Mouse (Mus musculus) liver, embryonic 13.5 days (tissue): ENCODE results near the gene Ankrd52. TPM values are rescaled to one million over a fixed set of nuclear protein-coding genes. Genes with fewer than 3 reads are reported as not detected.
A peak's percentile ranks its signal among the peaks of the same experiment; 100 is the strongest.

ENCODE experiments used
- ATAC-seq: fragments of 200-750 bp; cut with Nextera tagmentation; 2 replicates; pipeline ENCODE4 v1.8.0; 2017; ENCODE audit warnings: low read depth, mild to moderate bottlenecking, moderate number of reproducible peaks, moderate library complexity
- DNase-seq: peaks from one replicate; pipeline ENCODE4 v3.0.0; 2022
- H3K27ac ChIP-seq: fragments of 300-500 bp; sonication (generic); 2 replicates; pipeline ENCODE4 v1.5.1; 2015; ENCODE audit warnings: moderate library complexity, mild to moderate bottlenecking, inconsistent platforms
- H3K27me3 ChIP-seq: fragments of 300-500 bp; sonication (generic); 2 replicates; pipeline ENCODE4 v1.6.1; 2015; ENCODE audit warnings: mild to moderate bottlenecking, inconsistent platforms
- H3K36me3 ChIP-seq: fragments of 300-500 bp; sonication (generic); 2 replicates; pipeline ENCODE4 v1.6.1; 2015; ENCODE audit warnings: mild to moderate bottlenecking, inconsistent platforms
- H3K4me1 ChIP-seq: fragments of 300-500 bp; sonication (generic); replicated peaks from 2 replicates; pipeline ENCODE4 v1.6.1; 2015; ENCODE audit warnings: inconsistent platforms
- H3K4me2 ChIP-seq: fragments of 300-500 bp; sonication (generic); 2 replicates; pipeline ENCODE4 v1.6.1; 2015; ENCODE audit warnings: inconsistent platforms, mild to moderate bottlenecking, moderate library complexity
- H3K4me3 ChIP-seq: fragments of 300-500 bp; sonication (generic); replicated peaks from 2 replicates; pipeline ENCODE4 v1.5.1; 2015; ENCODE audit warnings: mild to moderate bottlenecking, inconsistent platforms
- H3K9ac ChIP-seq: fragments of 300-500 bp; sonication (generic); 2 replicates; pipeline ENCODE4 v1.6.1; 2015; ENCODE audit warnings: mild to moderate bottlenecking, inconsistent platforms
- H3K9me3 ChIP-seq: fragments of 300-500 bp; sonication (generic); replicated peaks from 2 replicates; pipeline ENCODE4 v1.6.1; 2016; ENCODE audit warnings: inconsistent platforms
- WGBS: fragments of 180-500 bp; shearing (Covaris S2); methylation state at CpG from one replicate; pipeline ENCODE4 v1.1.7; 2015; ENCODE audit not compliant: insufficient replicate concordance; 5-methylcytosine and 5-hydroxymethylcytosine counted together
- polyA plus RNA-seq: library from polyadenylated mRNA; unstranded; fragments of >200 nt; fragmentation: Nextera tagmentation; extraction: Ambion mirVana; gene quantifications from 2 replicates; pipeline ENCODE4 v1.2.1, GENCODE M21; 2015

Ankrd52 gene
- polyA plus RNA-seq, 1 experiment from 2014 or later = 5.0 TPM

GRCm38 (mm10) chr10:128370021-128370420 lies 6.9 kb upstream of the Ankrd52 start:
- Histone ChIP-seq H3K4me3 (no peak overlapping the region), H3K27me3 (no peaks in the 10 kb centered on the region), H3K9ac (0 out of 2 replicates have a peak overlapping the region, but pooled peaks have one; percentile 86), H3K36me3 (peaks cover 9% of the 10 kb centered on the region), H3K9me3 (no peaks in the 10 kb centered on the region), H3K4me2 (peak overlapping the region; percentile 97; the same call in 1 of the 2 replicates), H3K27ac (no peak overlapping the region), H3K4me1 (peaks cover 44% of the 10 kb centered on the region)
- 72% methylated on average over 6 of the region's 6 CpGs for WGBS
- no peak for ATAC-seq
- DNase-seq = no peak

- Histone ChIP-seq H3K36me3 (0 out of 2 replicates have a peak, but pooled peaks cover 3% of the 10 kb centered on the region), H3K4me2 (no peak overlapping the region), H3K9me3 (no peaks in the 10 kb centered on the region), H3K4me1 (peaks cover 44% of the 10 kb centered on the region), H3K27me3 (no peaks in the 10 kb centered on the region), H3K4me3 (no peak overlapping the region), H3K9ac (no peak overlapping the region), H3K27ac (no peak overlapping the region)
- DNase-seq (no peak), ATAC-seq (no peak)
- WGBS = 52% methylated on average over 4 of the region's 4 CpGs
Measured at GRCm38 (mm10) chr10:128370601-128371000, 6.3 kb upstream of the Ankrd52 start.

GRCm38 (mm10) chr10:128372142-128372541 lies 4.8 kb upstream of the Ankrd52 start:
- Histone ChIP-seq H3K9me3 (no peaks in the 10 kb centered on the region), H3K27me3 (no peaks in the 10 kb centered on the region), H3K4me3 (no peak overlapping the region), H3K4me2 (no peak overlapping the region), H3K9ac (no peak overlapping the region), H3K27ac (no peak overlapping the region), H3K4me1 (peaks cover 43% of the 10 kb centered on the region), H3K36me3 (no peaks in the 10 kb centered on the region)
- WGBS = 68% methylated on average over 5 of the region's 5 CpGs
- no peak for DNase-seq
- no peak for ATAC-seq

GRCm38 (mm10) chr10:128372989-128373748 lies 3.7 kb upstream of the Ankrd52 start:
- Histone ChIP-seq H3K4me1 (peaks cover 42% of the 10 kb centered on the region), H3K4me2 (no peak overlapping the region), H3K36me3 (no peaks in the 10 kb centered on the region), H3K9ac (0 out of 2 replicates have a peak overlapping the region, but pooled peaks have one; percentile 6), H3K4me3 (no peak overlapping the region), H3K27me3 (no peaks in the 10 kb centered on the region), H3K9me3 (no peaks in the 10 kb centered on the region), H3K27ac (peak overlapping the region; percentile 25; the same call in 1 of the 2 replicates)
- DNase-seq (no peak), ATAC-seq (no peak)
- WGBS = 43% methylated on average over 6 of the region's 6 CpGs

- no peak overlapping the region for H3K4me2 ChIP-seq
- no peaks in the 10 kb centered on the region for H3K27me3 ChIP-seq
- H3K36me3 ChIP-seq = peaks cover 11% of the 10 kb centered on the region
- no peak overlapping the region for H3K27ac ChIP-seq
- no peak overlapping the region for H3K9ac ChIP-seq
- H3K4me3 ChIP-seq = no peak overlapping the region
- WGBS = 70% methylated on average over 6 of the region's 6 CpGs
- no peaks in the 10 kb centered on the region for H3K9me3 ChIP-seq
- ATAC-seq = no peak
- DNase-seq = no peak
- peaks cover 50% of the 10 kb centered on the region for H3K4me1 ChIP-seq
Measured at GRCm38 (mm10) chr10:128374393-128374792, 2.5 kb upstream of the Ankrd52 start.

- ATAC-seq = no peak
- Histone ChIP-seq H3K27me3 (no peaks in the 10 kb centered on the region), H3K4me1 (peaks cover 44% of the 10 kb centered on the region), H3K27ac (peak overlapping the region; percentile 84), H3K9me3 (no peaks in the 10 kb centered on the region), H3K9ac (peak overlapping the region; percentile 94), H3K4me2 (peak overlapping the region; percentile 97), H3K36me3 (peaks cover 27% of the 10 kb centered on the region), H3K4me3 (peak overlapping the region; percentile 87)
- DNase-seq = no peak
- WGBS = 50% methylated on average over 4 of the region's 4 CpGs
Measured at GRCm38 (mm10) chr10:128376099-128376454, 838 bp upstream of the Ankrd52 start.

GRCm38 (mm10) chr10:128377222-128377939 lies 466 bp downstream of the Ankrd52 start:
- H3K4me2 ChIP-seq = peak overlapping the region; percentile 97
- peak; percentile 31 for DNase-seq
- peak overlapping the region; percentile 87 for H3K4me3 ChIP-seq
- under 1% methylated on average over 46 of the region's 47 CpGs for WGBS
- peaks cover 44% of the 10 kb centered on the region for H3K4me1 ChIP-seq
- H3K9ac ChIP-seq = peak overlapping the region; percentile 94
- ATAC-seq = peak; percentile 67
- no peaks in the 10 kb centered on the region for H3K27me3 ChIP-seq
- peaks cover 39% of the 10 kb centered on the region for H3K36me3 ChIP-seq
- peak overlapping the region; percentile 84 for H3K27ac ChIP-seq
- H3K9me3 ChIP-seq = no peaks in the 10 kb centered on the region

GRCm38 (mm10) chr10:128377940-128378448 lies 1.1 kb downstream of the Ankrd52 start:
- peak overlapping the region; percentile 87 for H3K4me3 ChIP-seq
- H3K27me3 ChIP-seq = no peaks in the 10 kb centered on the region
- peak overlapping the region; percentile 97 for H3K4me2 ChIP-seq
- peaks cover 42% of the 10 kb centered on the region for H3K4me1 ChIP-seq
- no peak overlapping the region for H3K27ac ChIP-seq
- 63% methylated on average over 14 of the region's 14 CpGs for WGBS
- DNase-seq (no peak), ATAC-seq (no peak)
- H3K9me3 ChIP-seq = no peaks in the 10 kb centered on the region
- H3K36me3 ChIP-seq = peaks cover 45% of the 10 kb centered on the region
- peak overlapping the region; percentile 94 for H3K9ac ChIP-seq

GRCm38 (mm10) chr10:128378462-128378861 lies 1.5 kb downstream of the Ankrd52 start:
- Histone ChIP-seq H3K36me3 (peaks cover 50% of the 10 kb centered on the region), H3K4me2 (peak overlapping the region; percentile 97), H3K27ac (no peak overlapping the region), H3K4me3 (peak overlapping the region; percentile 87; the same call in 1 of the 2 replicates), H3K9ac (peak overlapping the region; percentile 94; the same call in 1 of the 2 replicates), H3K27me3 (no peaks in the 10 kb centered on the region), H3K9me3 (no peaks in the 10 kb centered on the region), H3K4me1 (peaks cover 38% of the 10 kb centered on the region)
- DNase-seq = no peak
- 67% methylated on average over 3 of the region's 3 CpGs for WGBS
- ATAC-seq = no peak

GRCm38 (mm10) chr10:128379260-128379659 lies 2.3 kb downstream of the Ankrd52 start:
- WGBS = 78% methylated on average over 7 of the region's 7 CpGs
- DNase-seq = no peak
- Histone ChIP-seq H3K9ac (no peak overlapping the region), H3K36me3 (peaks cover 58% of the 10 kb centered on the region), H3K9me3 (no peaks in the 10 kb centered on the region), H3K27me3 (no peaks in the 10 kb centered on the region), H3K4me1 (peaks cover 35% of the 10 kb centered on the region), H3K4me3 (no peak overlapping the region), H3K4me2 (no peak overlapping the region), H3K27ac (peak overlapping the region; percentile 14; the same call in 1 of the 2 replicates)
- ATAC-seq = no peak

- no peak overlapping the region for H3K4me2 ChIP-seq
- H3K27ac ChIP-seq = no peak overlapping the region
- 73% methylated on average over 5 of the region's 5 CpGs for WGBS
- H3K9ac ChIP-seq = no peak overlapping the region
- no peaks in the 10 kb centered on the region for H3K27me3 ChIP-seq
- no peaks in the 10 kb centered on the region for H3K9me3 ChIP-seq
- DNase-seq (peak; percentile 43), ATAC-seq (no peak)
- H3K4me1 ChIP-seq = peaks cover 35% of the 10 kb centered on the region
- peaks cover 71% of the 10 kb centered on the region for H3K36me3 ChIP-seq
- H3K4me3 ChIP-seq = no peak overlapping the region
Measured at GRCm38 (mm10) chr10:128380565-128380964, 3.6 kb downstream of the Ankrd52 start.
